Mouse (Mus musculus) liver, adult 2 months (tissue): Measurements from ENCODE around the gene Psmd7. TPM values are rescaled to one million over a fixed set of nuclear protein-coding genes. Genes with fewer than 3 reads are reported as not detected.
A peak's percentile ranks its signal among the peaks of the same experiment; 100 is the strongest.

Source experiments
- DNase-seq: peaks from one replicate; pipeline ENCODE4 v3.0.0-alpha.2; 2011; ENCODE audit warnings: low read depth, low spot score; ENCODE audit errors: extremely low read depth
- H3K27ac ChIP-seq: fragments of 200-500 bp; replicated peaks from 2 replicates; pipeline ENCODE4 v1.5.1; 2012; ENCODE audit warnings: low read depth, mild to moderate bottlenecking, control low read depth, inconsistent platforms, low read length; ENCODE audit not compliant: insufficient read depth
- H3K27me3 ChIP-seq: fragments of 200-500 bp; 2 replicates; pipeline ENCODE4 v1.6.1; 2012; ENCODE audit warnings: mild to moderate bottlenecking, moderate library complexity, low read length, inconsistent platforms; ENCODE audit not compliant: control insufficient read depth, insufficient read depth
- H3K36me3 ChIP-seq: fragments of 200-500 bp; 2 replicates; pipeline ENCODE4 v1.6.1; 2012; ENCODE audit warnings: low read length, inconsistent platforms; ENCODE audit not compliant: control insufficient read depth, insufficient read depth
- H3K4me1 ChIP-seq: fragments of 200-500 bp; 2 replicates; pipeline ENCODE4 v1.6.1; 2011; ENCODE audit warnings: low read length; ENCODE audit not compliant: control insufficient read depth, insufficient read depth
- H3K4me3 ChIP-seq: fragments of 200-500 bp; 2 replicates; pipeline ENCODE4 v1.5.1; 2011; ENCODE audit warnings: low read depth, mild to moderate bottlenecking, control low read depth, low read length, moderate library complexity; ENCODE audit not compliant: insufficient read depth
- H3K79me2 ChIP-seq: fragments of 200-500 bp; 2 replicates; pipeline ENCODE4 v1.6.1; 2012; ENCODE audit warnings: inconsistent platforms, mild to moderate bottlenecking, low read length, moderate library complexity; ENCODE audit not compliant: control insufficient read depth, insufficient read depth
- H3K9ac ChIP-seq: fragments of 200-500 bp; 2 replicates; pipeline ENCODE4 v1.6.1; 2012; ENCODE audit warnings: low read depth, mild to moderate bottlenecking, control low read depth, inconsistent platforms, low read length
- CTCF ChIP-seq: fragments of 200-500 bp; IDR thresholded peaks from 2 replicates; pipeline ENCODE4 v1.5.1; 2011; ENCODE audit warnings: low read depth, low read length, control low read depth
- POLR2A ChIP-seq: fragments of 200-500 bp; IDR thresholded peaks from 2 replicates; pipeline ENCODE4 v1.6.1; 2011; ENCODE audit warnings: low read length, control low read depth; ENCODE audit not compliant: insufficient read depth; ENCODE audit errors: extremely low read depth
- WGBS: fragments of 180-500 bp; shearing (Covaris S2); methylation state at CpG from one replicate; pipeline ENCODE4 v1.1.7; 2018; 5-methylcytosine and 5-hydroxymethylcytosine counted together
- polyA plus RNA-seq: library from polyadenylated mRNA; depleted of rRNA; stranded (reverse); fragments of >200 nt; gene quantifications from 2 replicates; pipeline ENCODE4 v1.2.3, GENCODE M21; 2012
- total RNA-seq: library from RNA; depleted of rRNA; stranded (reverse); fragments of >200 nt; gene quantifications from 2 replicates; pipeline ENCODE4 v1.2.3, GENCODE M21; 2014

Psmd7 gene
- total and polyA plus RNA-seq, 2 experiments = 26.6 to 49.9 TPM

DNA sequence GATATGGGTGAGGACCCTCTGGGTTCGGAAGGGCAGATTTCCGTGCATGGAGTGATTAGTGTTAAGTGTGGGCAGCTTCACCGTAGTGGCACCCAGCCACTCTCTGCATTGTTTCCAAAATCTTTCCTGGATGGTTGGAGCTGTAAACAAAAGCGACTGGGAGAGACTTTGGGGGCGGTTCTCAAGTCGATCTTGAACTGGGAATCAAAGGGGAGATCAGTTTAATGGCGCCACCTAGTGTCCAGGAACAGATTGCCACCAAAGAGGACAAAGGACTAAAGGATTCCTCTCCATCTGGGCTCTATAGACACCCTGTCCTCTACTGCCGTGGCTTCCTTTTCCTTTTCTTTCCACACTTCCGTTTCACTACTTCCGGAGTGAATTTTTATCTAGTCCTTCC is 11.6 kb downstream of the Psmd7 start:
- 8% methylated on average over 10 of the region's 10 CpGs for WGBS
- Histone ChIP-seq H3K9ac (peak overlapping the region; percentile 66; the same call in 1 of the 2 replicates), H3K79me2 (no peaks in the 10 kb centered on the region), H3K27me3 (no peaks in the 10 kb centered on the region), H3K4me1 (peaks cover 2% of the 10 kb centered on the region), H3K4me3 (no peak overlapping the region), H3K27ac (no peak overlapping the region), H3K36me3 (peaks cover 23% of the 10 kb centered on the region)
- peak; percentile 62 for TF ChIP-seq CTCF
- TF ChIP-seq POLR2A = no peak
- DNase-seq = peak; percentile 62

DNA sequence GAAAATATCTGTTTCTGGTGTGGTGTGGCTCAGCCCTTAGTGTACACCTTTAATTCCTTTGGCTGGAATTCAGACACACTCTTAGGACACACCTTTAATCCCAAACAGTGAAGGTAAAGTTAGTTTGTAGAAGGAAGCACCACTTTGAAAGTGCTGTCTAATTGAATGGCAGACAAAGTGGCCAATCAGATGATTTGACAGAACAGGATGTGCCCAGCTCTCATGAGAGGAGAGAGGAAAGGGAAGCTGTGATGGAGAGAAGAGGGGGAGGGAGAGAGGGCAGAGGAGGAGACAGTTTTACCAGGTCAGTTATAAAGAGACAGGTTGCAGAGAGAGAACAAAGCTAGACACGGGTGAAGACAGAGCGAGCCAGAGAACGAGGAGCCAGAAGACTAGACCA is 13.5 kb downstream of the Psmd7 start:
- peak; percentile 27 for DNase-seq
- TF ChIP-seq POLR2A (no peak), CTCF (no peak)
- H3K27ac ChIP-seq = no peak overlapping the region

DNA sequence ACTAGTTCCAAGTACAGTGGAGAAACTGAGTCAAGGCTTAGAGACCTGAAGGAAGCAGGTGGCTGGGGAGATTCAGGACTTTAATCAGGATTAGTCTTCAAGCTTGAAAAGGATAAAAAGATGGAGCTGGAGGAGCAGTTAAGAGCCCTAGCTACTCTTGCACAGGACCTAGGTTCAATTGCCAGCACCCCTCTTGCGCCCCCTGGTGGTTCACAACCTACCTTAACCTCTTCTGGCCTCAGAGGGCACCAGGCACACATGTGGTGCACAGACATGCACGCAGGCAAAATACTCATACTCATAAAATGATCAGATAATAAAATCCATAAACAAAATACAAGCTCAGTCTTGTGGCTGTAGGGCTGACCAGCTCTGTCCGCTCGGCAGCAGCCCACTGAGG is 15.8 kb downstream of the Psmd7 start:
- WGBS = 73% methylated on average over 4 of the region's 4 CpGs
- H3K4me1 ChIP-seq = peaks cover 2% of the 10 kb centered on the region
- H3K27ac ChIP-seq = no peak overlapping the region
- no peak overlapping the region for H3K4me3 ChIP-seq
- peak; percentile 57 for DNase-seq
- H3K36me3 ChIP-seq = no peaks in the 10 kb centered on the region
- TF ChIP-seq CTCF = peak; percentile 88
- TF ChIP-seq POLR2A = no peak
- H3K79me2 ChIP-seq = no peaks in the 10 kb centered on the region
- H3K9ac ChIP-seq = no peak overlapping the region
- H3K27me3 ChIP-seq = no peaks in the 10 kb centered on the region

More for the DNA sequence above, 13.5 kb downstream of the Psmd7 start:
- Histone ChIP-seq H3K4me3 (no peak overlapping the region), H3K79me2 (no peaks in the 10 kb centered on the region), H3K27me3 (no peaks in the 10 kb centered on the region), H3K4me1 (peaks cover 2% of the 10 kb centered on the region), H3K9ac (no peak overlapping the region), H3K36me3 (peaks cover 5% of the 10 kb centered on the region)
- 91% methylated on average over 3 of the region's 3 CpGs for WGBS

GRCm38 (mm10) chr8:107571486-107572135 is 16.7 kb downstream of the Psmd7 start:
- Histone ChIP-seq H3K79me2 (no peaks in the 10 kb centered on the region), H3K4me1 (peaks cover 1% of the 10 kb centered on the region), H3K9ac (no peak overlapping the region), H3K36me3 (no peaks in the 10 kb centered on the region), H3K4me3 (no peak overlapping the region), H3K27ac (no peak overlapping the region), H3K27me3 (no peaks in the 10 kb centered on the region)
- 48% methylated on average over 7 of the region's 7 CpGs for WGBS
- TF ChIP-seq CTCF (no peak), POLR2A (no peak)
- peak; percentile 60 for DNase-seq

DNA sequence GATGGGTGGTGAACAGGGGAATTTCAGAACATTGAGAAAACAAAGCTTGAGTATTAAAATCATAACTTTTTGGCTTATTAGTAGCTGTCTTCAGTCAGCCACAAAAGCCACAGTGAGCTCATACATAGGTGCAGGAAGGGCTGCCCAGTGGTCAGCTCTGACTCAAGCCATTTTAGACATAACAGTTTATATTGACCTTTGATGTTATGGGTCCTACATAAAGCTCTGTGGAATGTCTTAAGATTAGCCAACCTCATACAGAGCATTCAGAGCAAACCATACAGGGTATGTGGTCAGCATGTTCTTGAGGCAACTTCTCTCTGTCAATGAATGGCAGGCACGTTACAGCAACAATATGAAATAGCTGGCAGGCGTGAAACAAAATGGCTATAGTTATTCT is 17.2 kb downstream of the Psmd7 start:
- H3K79me2 ChIP-seq = no peaks in the 10 kb centered on the region
- DNase-seq = no peak
- H3K27me3 ChIP-seq = no peaks in the 10 kb centered on the region
- H3K27ac ChIP-seq = no peak overlapping the region
- no peaks in the 10 kb centered on the region for H3K4me1 ChIP-seq
- H3K9ac ChIP-seq = no peak overlapping the region
- H3K36me3 ChIP-seq = no peaks in the 10 kb centered on the region
- no peak for TF ChIP-seq CTCF
- TF ChIP-seq POLR2A = no peak
- 83% methylated on average over 2 of the region's 2 CpGs for WGBS
- H3K4me3 ChIP-seq = no peak overlapping the region

GRCm38 (mm10) chr8:107562164-107562563 is 26.1 kb downstream of the Psmd7 start:
- no peaks in the 10 kb centered on the region for H3K4me1 ChIP-seq
- no peak overlapping the region for H3K27ac ChIP-seq
- no peak overlapping the region for H3K9ac ChIP-seq
- no peak for DNase-seq
- no peaks in the 10 kb centered on the region for H3K27me3 ChIP-seq
- WGBS = 32% methylated on average over 9 of the region's 9 CpGs
- no peaks in the 10 kb centered on the region for H3K79me2 ChIP-seq
- no peaks in the 10 kb centered on the region for H3K36me3 ChIP-seq
- no peak overlapping the region for H3K4me3 ChIP-seq
- TF ChIP-seq POLR2A = no peak
- no peak for TF ChIP-seq CTCF
